Mouse (Mus musculus) kidney, adult 11 months (tissue): ENCODE results near the gene Hoxc8.

Source experiments
- DNase-seq: peaks from one replicate; pipeline ENCODE4 v3.0.0; 2022

The Hoxc8 gene

GRCm38 (mm10) chr15:102965892-102966775 lies 24.3 kb upstream of the Hoxc8 start:
- DNase-seq, result peak; percentile 93

GRCm38 (mm10) chr15:102966776-102967311 lies 23.6 kb upstream of the Hoxc8 start, which contains the start of gene Hoxc10:
Gene Hoxc10 (plus strand): TSS chr15:102966796.
- no peak for DNase-seq

DNA sequence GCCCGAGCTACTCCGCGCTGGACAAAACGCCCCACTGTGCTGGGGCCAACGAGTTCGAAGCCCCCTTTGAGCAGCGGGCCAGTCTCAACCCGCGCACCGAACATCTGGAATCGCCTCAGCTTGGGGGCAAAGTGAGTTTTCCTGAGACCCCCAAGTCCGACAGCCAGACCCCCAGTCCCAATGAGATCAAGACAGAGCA lies 23.2 kb upstream of the Hoxc8 start, which contains the start of gene Hoxc5:
TSS of gene Hoxc5 (plus strand) at position 132 of the 199 bp plus-strand sequence.
- DNase-seq, result no peak

DNA sequence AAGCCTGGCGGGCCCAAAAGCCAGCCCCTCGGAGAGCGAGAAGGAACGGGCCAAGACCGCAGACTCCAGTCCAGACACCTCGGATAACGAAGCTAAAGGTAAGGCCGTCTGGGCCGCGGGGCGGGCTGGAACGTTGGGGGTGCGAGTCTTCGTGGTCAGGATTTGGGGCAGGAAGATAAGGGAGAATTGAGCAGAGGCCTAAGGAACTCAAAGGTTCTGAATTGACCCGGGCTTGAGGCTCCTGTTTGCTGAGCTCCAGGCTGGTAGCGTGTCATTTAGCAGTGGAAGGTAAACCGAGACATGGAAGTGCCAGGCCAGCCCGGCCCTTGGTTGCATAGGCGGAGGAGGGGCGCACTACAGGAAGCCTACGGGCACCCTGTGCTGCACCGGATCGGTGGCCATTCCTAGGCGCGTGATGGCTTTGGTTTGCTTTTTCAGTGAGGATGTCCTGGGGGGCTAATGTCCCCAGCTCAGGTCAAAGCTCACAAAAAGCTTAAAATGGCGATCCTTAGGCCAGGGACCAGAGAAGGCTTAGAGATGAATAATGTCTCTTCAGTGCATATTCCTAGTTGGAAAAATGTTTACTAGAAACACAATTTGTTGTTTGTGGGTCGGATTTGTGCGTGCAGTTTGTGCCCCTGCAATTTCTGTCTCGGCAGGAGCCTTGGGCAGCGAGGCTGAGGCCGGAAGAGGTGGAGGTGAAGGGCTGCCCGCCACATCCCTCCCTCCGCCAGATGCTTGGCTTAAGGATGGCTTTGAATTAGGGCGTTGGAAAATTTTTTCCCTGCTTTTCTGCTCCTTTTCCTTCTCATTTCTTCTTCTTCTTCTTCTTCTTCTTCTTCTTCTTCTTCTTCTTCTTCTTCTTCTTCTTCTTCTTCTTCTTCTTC lies 22.7 kb upstream of the Hoxc8 start:
- DNase-seq, result no peak

DNA sequence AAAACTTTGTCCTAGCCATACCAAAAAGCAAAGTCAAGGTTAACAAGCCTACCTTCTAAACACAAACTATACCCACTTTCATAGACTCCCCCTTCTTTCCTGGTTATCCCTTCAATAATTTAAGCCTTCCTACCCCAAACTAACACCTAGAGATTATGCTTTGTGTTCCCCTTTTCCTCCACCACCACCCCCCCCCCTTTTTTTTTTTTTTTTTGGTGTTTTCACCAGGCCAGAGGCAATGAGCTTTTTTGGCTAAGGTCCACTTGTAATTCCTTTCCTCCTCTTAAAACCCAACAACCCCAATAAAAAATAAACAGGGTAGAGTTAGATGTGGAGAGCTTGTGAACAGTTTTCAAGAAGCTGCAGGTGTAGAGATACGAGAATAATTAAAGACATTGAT lies 21.1 kb upstream of the Hoxc8 start:
- DNase-seq, result no peak

- no peak for DNase-seq
Measured at GRCm38 (mm10) chr15:102970740-102971139, 19.7 kb upstream of the Hoxc8 start.

DNA sequence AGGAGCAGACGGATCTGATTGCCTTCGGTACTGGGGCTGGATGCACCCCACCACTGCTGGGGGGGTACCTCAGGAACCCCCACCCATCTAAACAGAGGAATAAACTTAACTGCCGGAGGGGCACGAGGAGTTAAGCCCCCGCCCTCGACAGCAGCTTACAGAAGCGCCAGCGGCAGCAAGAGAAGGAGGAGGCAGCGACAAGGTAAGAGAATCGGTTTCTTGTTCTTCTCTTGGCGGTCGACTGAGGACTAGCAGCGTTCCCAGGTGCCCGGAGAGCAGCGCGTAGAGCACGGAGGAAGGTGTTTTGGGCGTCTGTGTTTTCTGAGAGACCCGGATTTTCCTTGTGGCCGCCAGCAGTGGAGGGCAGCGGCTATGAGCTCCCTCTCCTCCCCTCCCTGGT lies 18.2 kb upstream of the Hoxc8 start:
- DNase-seq, result no peak

GRCm38 (mm10) chr15:102972753-102973152 lies 17.7 kb upstream of the Hoxc8 start:
- no peak for DNase-seq

GRCm38 (mm10) chr15:102975034-102975433 lies 15.4 kb upstream of the Hoxc8 start:
- no peak for DNase-seq

DNA sequence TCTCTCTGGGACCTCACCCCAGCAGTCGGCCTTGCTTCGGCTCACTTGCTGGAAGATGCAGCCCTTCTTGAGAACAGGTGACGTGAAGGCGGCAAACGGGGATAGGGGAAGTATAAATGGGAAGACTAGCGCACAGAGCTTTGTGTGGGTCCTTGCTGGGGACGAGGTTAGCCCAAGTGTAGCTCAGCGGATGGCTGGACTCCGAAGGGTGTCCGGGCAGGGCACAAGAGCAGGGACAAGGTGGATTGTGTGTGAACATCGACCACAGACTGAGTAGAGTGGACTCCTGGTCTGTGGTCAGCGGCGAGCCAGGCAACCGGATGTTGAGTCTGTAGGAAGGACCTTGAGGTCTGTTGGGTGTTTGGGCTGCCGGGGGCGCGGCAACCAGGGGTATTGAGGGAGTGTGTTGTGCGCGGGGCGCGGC lies 14.7 kb upstream of the Hoxc8 start:
- peak; percentile 63 for DNase-seq

GRCm38 (mm10) chr15:102976171-102976570 lies 14.2 kb upstream of the Hoxc8 start, which contains the start of gene Hoxc9:
Gene Hoxc9 (plus strand): TSS chr15:102976439.
- DNase-seq, result no peak

- DNase-seq, result no peak
Measured at GRCm38 (mm10) chr15:102976631-102977422, 13.6 kb upstream of the Hoxc8 start.

GRCm38 (mm10) chr15:102977423-102977974 lies 12.9 kb upstream of the Hoxc8 start:
- DNase-seq, result no peak

DNA sequence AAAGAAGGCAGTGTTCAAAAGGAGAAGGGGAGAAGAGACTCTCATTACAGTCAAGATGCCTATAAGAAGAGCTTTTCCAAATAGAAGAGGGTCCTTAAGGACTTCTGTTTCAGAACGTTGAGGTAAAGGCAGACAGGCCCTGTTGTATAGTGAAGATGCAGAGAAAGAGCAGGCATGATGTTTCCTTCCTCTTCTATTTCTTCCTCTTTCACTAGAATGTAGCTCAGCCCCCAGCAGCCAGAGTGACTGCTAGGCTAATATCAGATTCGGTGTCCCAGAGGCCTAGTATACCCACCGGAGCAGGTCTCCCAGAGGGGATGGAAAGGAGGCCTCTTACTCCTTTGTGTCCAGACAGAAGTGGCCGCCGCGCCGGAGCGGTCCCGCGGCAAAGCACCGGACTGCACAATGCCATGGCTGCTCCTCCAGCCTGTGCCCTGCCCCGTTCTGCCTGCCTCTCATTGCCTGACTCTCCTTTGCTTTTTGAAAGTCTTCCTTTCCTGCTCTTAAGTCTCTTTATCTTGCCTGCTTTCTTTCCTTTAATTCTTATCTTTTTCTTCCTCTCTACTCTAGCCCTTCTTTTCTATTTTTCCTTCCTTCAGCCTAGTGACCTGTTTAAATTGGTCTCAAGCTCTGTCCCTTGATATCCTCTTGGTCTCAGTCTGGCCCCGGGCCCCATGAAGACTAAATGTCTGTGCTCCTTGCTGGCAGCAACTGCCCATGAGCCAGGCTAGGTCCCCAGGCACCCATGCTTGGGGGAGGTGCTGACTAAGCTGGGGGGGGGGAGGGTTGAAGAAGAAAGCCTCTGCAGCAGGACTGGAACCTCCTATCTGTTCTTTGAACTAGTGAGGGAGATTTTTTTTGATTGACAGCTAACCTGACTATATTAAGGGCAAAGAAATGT lies 11.5 kb upstream of the Hoxc8 start:
- DNase-seq, result no peak

- no peak for DNase-seq
Measured at GRCm38 (mm10) chr15:102979936-102980335, 10.5 kb upstream of the Hoxc8 start.

- no peak for DNase-seq
Measured at GRCm38 (mm10) chr15:102980352-102980751, 10.1 kb upstream of the Hoxc8 start.

GRCm38 (mm10) chr15:102980912-102981311 lies 9.5 kb upstream of the Hoxc8 start:
- no peak for DNase-seq

GRCm38 (mm10) chr15:102981379-102982288 lies 8.8 kb upstream of the Hoxc8 start:
- no peak for DNase-seq

DNA sequence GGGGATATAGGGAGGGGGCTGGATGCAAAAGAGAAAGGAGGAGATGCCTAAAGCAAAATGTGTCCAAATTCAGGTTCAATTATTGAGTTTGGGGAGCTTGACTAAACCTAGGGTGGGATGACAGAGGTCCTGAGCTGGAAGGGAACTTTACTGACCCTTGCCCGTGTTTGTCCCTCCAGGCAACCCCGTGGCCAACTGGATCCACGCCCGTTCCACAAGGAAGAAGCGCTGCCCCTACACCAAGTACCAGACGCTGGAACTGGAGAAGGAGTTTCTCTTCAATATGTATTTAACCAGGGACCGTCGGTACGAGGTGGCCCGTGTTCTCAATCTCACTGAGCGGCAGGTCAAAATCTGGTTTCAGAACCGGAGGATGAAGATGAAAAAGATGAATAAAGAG lies 6.7 kb upstream of the Hoxc8 start:
- DNase-seq, result no peak

DNA sequence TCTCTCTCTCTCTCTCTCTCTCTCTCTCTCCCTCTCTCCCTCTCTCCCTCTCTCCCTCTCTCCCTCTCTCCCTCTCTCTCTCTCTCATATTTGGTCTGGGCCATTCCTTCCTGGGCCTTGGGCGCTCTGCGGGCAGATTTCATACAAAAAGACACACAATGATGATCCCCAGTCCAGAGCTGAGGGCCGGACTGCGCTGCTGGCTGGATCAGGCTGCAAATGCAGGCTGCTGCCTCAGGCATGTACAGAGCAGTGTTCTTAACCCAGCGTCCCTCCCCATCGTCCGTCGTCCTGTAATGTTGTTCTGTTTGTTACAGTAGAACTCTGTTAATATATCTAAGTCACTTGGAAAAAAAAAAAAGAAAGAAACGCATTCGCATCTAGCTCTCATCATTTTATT lies 5.9 kb upstream of the Hoxc8 start:
- DNase-seq, result no peak
